Mouse (Mus musculus): ENCODE results near the gene Mettl27. TPM values are rescaled to one million over a fixed set of nuclear protein-coding genes. Genes with fewer than 3 reads are reported as not detected.
A peak's percentile ranks its signal among the peaks of the same experiment; 100 is the strongest.

The Mettl27 gene
- total RNA-seq, 2 experiments from 2014 or later: 28.3 to 41.1 TPM

GRCm38 (mm10) chr5:134976164-134976563, 44.0 kb downstream of the Mettl27 start:
- peak; percentile 86 for ATAC-seq (replicated peaks; ENCODE audit: low FRiP score, poor library complexity, severe bottlenecking)

DNA sequence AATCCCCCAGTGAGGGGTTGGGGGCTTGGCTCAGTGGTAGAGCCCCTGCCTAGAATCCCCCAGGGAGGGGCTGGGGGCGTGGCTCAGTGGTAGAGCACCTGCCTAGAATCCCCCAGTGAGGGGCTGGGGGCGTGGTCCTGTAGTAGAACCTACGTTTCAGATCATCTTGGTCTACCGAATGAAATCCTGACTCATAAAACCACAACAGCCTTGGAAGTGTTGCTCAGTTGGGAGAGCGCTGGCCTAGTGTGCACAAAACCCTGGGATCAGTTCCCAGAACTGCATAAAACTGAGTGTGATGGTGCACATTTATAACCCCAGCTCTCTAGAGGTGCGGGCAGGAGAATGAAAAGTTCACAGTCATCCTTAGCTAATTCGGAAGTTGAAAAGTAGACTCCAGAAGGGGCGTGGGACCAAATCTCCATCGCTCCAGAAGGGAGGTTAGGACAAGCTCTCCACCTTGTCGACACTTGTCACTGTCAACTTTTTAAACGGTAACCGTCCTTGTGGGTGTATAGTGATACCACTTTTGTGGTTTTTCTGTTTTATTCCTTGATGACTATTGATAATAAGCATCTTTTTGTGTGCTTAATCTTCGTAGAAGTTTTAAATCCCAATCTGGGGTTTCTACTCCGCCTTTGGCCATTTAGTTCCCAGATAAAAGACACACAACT, 44.5 kb downstream of the Mettl27 start:
- ATAC-seq (replicated peaks; ENCODE audit: low FRiP score, poor library complexity, severe bottlenecking): peak; percentile 41; the same call in 1 of the 2 replicates

GRCm38 (mm10) chr5:134977837-134978236, 45.7 kb downstream of the Mettl27 start:
- ATAC-seq (replicated peaks; ENCODE audit: low FRiP score, poor library complexity, severe bottlenecking): no peak

GRCm38 (mm10) chr5:134981149-134981548, 49.0 kb downstream of the Mettl27 start:
- ATAC-seq (replicated peaks; ENCODE audit: low FRiP score, poor library complexity, severe bottlenecking): no peak

DNA sequence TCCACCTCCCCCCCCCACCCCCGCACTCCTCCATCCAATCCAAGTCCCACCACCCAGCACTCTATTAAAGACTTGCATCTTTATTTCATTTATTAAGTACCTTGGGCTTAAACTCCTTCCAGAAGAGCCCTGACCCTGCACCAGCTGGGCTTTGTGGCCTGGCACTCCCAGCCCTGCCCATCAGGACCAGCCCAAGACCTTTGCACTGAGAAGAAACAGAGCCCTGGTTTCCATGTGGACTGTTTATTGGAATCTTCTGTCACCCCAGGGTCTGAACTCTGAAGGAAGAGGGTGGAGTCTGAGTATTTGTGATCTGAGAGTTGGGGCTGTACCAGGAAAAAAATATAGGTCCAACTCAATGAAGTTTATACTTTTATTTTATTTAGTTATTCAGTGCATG, 50.9 kb downstream of the Mettl27 start:
- ATAC-seq (replicated peaks; ENCODE audit: low FRiP score, poor library complexity, severe bottlenecking): no peak

GRCm38 (mm10) chr5:134983771-134984170, 51.6 kb downstream of the Mettl27 start:
- no peak for ATAC-seq (replicated peaks; ENCODE audit: low FRiP score, poor library complexity, severe bottlenecking)

- no peak for ATAC-seq (replicated peaks; ENCODE audit: low FRiP score, poor library complexity, severe bottlenecking)
Observed at GRCm38 (mm10) chr5:134985633-134986297, 53.6 kb downstream of the Mettl27 start, which contains the start of gene Cldn3. Cldn3 (plus strand) TSS chr5:134986214.

GRCm38 (mm10) chr5:134986298-134987268, 54.4 kb downstream of the Mettl27 start:
- no peak for ATAC-seq (replicated peaks; ENCODE audit: low FRiP score, poor library complexity, severe bottlenecking)

- ATAC-seq (replicated peaks; ENCODE audit: low FRiP score, poor library complexity, severe bottlenecking): no peak
Observed at GRCm38 (mm10) chr5:134989166-134989565, 57.0 kb downstream of the Mettl27 start.

- no peak for ATAC-seq (replicated peaks; ENCODE audit: low FRiP score, poor library complexity, severe bottlenecking)
Observed at GRCm38 (mm10) chr5:134989741-134990140, 57.6 kb downstream of the Mettl27 start.

Other genes with a start within 250 kb of the Mettl27 start
- 0.42 and 1.8 TPM in 2 replicates for gene Limk1, start 243.8 kb upstream of the Mettl27 start, total RNA-seq (2015; ENCODE audit: low replicate concordance)
- gene Limk1, start 243.8 kb upstream of the Mettl27 start, total RNA-seq (2017; ENCODE audit: low replicate concordance): 0.64 and 0.76 TPM in 2 replicates
- not detected in 2 replicates for gene Eln, start 185.0 kb upstream of the Mettl27 start, total RNA-seq (2015; ENCODE audit: low replicate concordance)
- gene Eln, start 185.0 kb upstream of the Mettl27 start, total RNA-seq (2017; ENCODE audit: low replicate concordance): not detected in 2 replicates
- 2.5 TPM in 1 of 2 replicates, not detected in the other for gene Tmem270, start 25.6 kb upstream of the Mettl27 start, total RNA-seq (2015; ENCODE audit: low replicate concordance)
- gene Tmem270, start 25.6 kb upstream of the Mettl27 start, total RNA-seq (2017; ENCODE audit: low replicate concordance): not detected in 2 replicates
- 702 and 793 TPM in 2 replicates for gene Cldn13, start 16.8 kb upstream of the Mettl27 start, total RNA-seq (2015; ENCODE audit: low replicate concordance)
- gene Cldn13, start 16.8 kb upstream of the Mettl27 start, total RNA-seq (2017; ENCODE audit: low replicate concordance): 370 and 493 TPM in 2 replicates
- gene Cldn4, start 14.6 kb downstream of the Mettl27 start, total RNA-seq (2015; ENCODE audit: low replicate concordance): 0.84 TPM in 1 of 2 replicates, not detected in the other
- gene Cldn4, start 14.6 kb downstream of the Mettl27 start, total RNA-seq (2017; ENCODE audit: low replicate concordance): not detected in 2 replicates
- not detected in 2 replicates for gene Cldn3, start 53.8 kb downstream of the Mettl27 start, total RNA-seq (2015; ENCODE audit: low replicate concordance)
- gene Cldn3, start 53.8 kb downstream of the Mettl27 start, total RNA-seq (2017; ENCODE audit: low replicate concordance): not detected in 2 replicates
- gene Abhd11, start 76.8 kb downstream of the Mettl27 start, total RNA-seq (2015; ENCODE audit: low replicate concordance): 15.9 and 29.8 TPM in 2 replicates
- gene Abhd11, start 76.8 kb downstream of the Mettl27 start, total RNA-seq (2017; ENCODE audit: low replicate concordance): 3.9 and 4.3 TPM in 2 replicates
- gene Stx1a, start 91.1 kb downstream of the Mettl27 start, total RNA-seq (2015; ENCODE audit: low replicate concordance): not detected in 2 replicates
- gene Stx1a, start 91.1 kb downstream of the Mettl27 start, total RNA-seq (2017; ENCODE audit: low replicate concordance): not detected in 2 replicates
- 6.5 and 21.0 TPM in 2 replicates for gene Dnajc30, start 131.8 kb downstream of the Mettl27 start, total RNA-seq (2015; ENCODE audit: low replicate concordance)
- gene Dnajc30, start 131.8 kb downstream of the Mettl27 start, total RNA-seq (2017; ENCODE audit: low replicate concordance): 2.3 and 3.4 TPM in 2 replicates
- gene Bud23, start 132.6 kb downstream of the Mettl27 start, total RNA-seq (2015; ENCODE audit: low replicate concordance): 25.2 and 34.8 TPM in 2 replicates
- 7.6 and 13.0 TPM in 2 replicates for gene Bud23, start 132.6 kb downstream of the Mettl27 start, total RNA-seq (2017; ENCODE audit: low replicate concordance)
- not detected in 2 replicates for gene Vps37d, start 145.9 kb downstream of the Mettl27 start, total RNA-seq (2015; ENCODE audit: low replicate concordance)
- not detected in 2 replicates for gene Vps37d, start 145.9 kb downstream of the Mettl27 start, total RNA-seq (2017; ENCODE audit: low replicate concordance)
- gene Mlxipl, start 157.5 kb downstream of the Mettl27 start, total RNA-seq (2015; ENCODE audit: low replicate concordance): 2.1 TPM in 1 of 2 replicates, not detected in the other
- gene Mlxipl, start 157.5 kb downstream of the Mettl27 start, total RNA-seq (2017; ENCODE audit: low replicate concordance): 0.39 TPM in 1 of 2 replicates, not detected in the other
- gene Tbl2, start 217.3 kb downstream of the Mettl27 start, total RNA-seq (2015; ENCODE audit: low replicate concordance): 5.4 and 6.5 TPM in 2 replicates
- 13.6 and 26.6 TPM in 2 replicates for gene Tbl2, start 217.3 kb downstream of the Mettl27 start, total RNA-seq (2017; ENCODE audit: low replicate concordance)
- gene Bcl7b, start 235.9 kb downstream of the Mettl27 start, total RNA-seq (2015; ENCODE audit: low replicate concordance): 24.1 and 35.6 TPM in 2 replicates
- 13.5 and 24.4 TPM in 2 replicates for gene Bcl7b, start 235.9 kb downstream of the Mettl27 start, total RNA-seq (2017; ENCODE audit: low replicate concordance)